Comparison of ENCODE assay signal across 10 mouse cellular contexts in the genomic region with DNA sequence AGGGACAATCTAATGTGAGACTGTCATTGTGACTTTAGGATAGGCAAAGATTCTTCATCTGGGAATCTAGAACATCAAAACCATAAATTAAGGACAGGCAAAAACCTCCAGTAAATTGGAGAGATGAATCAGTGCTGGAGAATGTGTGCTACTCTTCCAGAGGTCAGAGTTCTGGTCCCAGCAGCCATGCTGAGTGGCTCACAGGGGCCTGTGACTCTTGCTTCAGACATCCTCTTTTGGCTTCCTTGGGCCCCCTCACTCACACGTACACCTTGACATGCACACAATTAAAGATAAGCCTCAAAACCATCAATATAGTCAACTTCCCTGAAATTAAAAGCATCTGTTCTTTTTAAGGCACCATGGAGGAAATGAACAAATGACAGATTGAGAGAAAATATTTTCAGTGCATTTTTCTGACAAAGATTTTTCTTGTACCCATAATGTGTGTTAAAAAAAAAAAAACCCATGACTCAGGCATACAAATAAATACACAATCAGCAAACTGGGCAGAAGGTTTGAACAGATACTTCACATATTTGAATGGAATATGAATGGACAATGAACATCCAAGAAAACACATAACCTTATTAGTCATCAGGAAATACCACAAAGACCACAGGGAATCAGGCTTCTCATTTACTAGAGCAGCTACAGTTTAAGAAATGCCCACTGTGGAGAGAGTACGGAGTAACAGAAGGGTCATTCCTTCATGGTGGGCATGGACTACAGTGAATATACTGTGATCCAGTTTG.
"Had no signal": no experiment of that assay in that cellular context is flagged by ENCODE, and none has a peak within 500 bp of the region (broad histone marks: within the 10 kb centered on the region; RNA-seq: fewer than 3 reads in every experiment).

No protein-coding gene starts in this region.

- H3K4me2 ChIP-seq: kidney, embryonic 15.5 days; limb, embryonic 15.5 days; liver, embryonic 12.5 days; lung, embryonic 14.5 days; midbrain, embryonic 12.5 days; neural tube, embryonic 12.5 days had no signal

- H3K36me3 ChIP-seq: kidney, embryonic 15.5 days; limb, embryonic 15.5 days; liver, embryonic 12.5 days; midbrain, embryonic 12.5 days; neural tube, embryonic 12.5 days had no signal

- H3K27ac ChIP-seq: kidney, embryonic 15.5 days; limb, embryonic 15.5 days; liver, embryonic 12.5 days; midbrain, embryonic 12.5 days; neural tube, embryonic 12.5 days; stomach, postnatal 0 days had no signal

- ATAC-seq: liver, embryonic 12.5 days had no signal

- H3K9me3 ChIP-seq: kidney, embryonic 15.5 days; limb, embryonic 15.5 days; liver, embryonic 12.5 days; midbrain, embryonic 12.5 days; neural tube, embryonic 12.5 days had no signal

- H3K4me3 ChIP-seq: kidney, embryonic 15.5 days; limb, embryonic 15.5 days; liver, embryonic 12.5 days; midbrain, embryonic 12.5 days; neural tube, embryonic 12.5 days had no signal

- H3K9ac ChIP-seq: kidney, embryonic 15.5 days; limb, embryonic 15.5 days; liver, embryonic 12.5 days; lung, embryonic 14.5 days; midbrain, embryonic 12.5 days; neural tube, embryonic 12.5 days had no signal

- H3K27me3 ChIP-seq: limb, embryonic 15.5 days; liver, embryonic 12.5 days; midbrain, embryonic 12.5 days; neural tube, embryonic 12.5 days had no signal

- DNase-seq: kidney, postnatal 14 days; lung, embryonic 14.5 days; lung, postnatal 14 days; thymus, postnatal 4 days had no signal

- H3K4me1 ChIP-seq: limb, embryonic 15.5 days; liver, embryonic 12.5 days; midbrain, embryonic 12.5 days; neural tube, embryonic 12.5 days had no signal
